ENCODE assay signal across 8 mouse cellular contexts in genomic region chr11:79686501-79687121, GRCm38 (mm10).
DNase-seq lines count a peak whose midpoint lies in the region; ATAC-seq lines count a peak whose summit lies in the region.

No protein-coding gene starts in this region.

- no peak overlapping the region for H3K27ac ChIP-seq in hindbrain, embryonic 16.5 days (ENCODE audit: low read depth, low read length)

- WGBS in hindbrain, embryonic 16.5 days: 66% methylated on average over 26 of the region's 26 CpGs

- H3K4me1 ChIP-seq in hindbrain, embryonic 16.5 days (ENCODE audit: control insufficient read depth, insufficient read depth, low read depth, low read length): no peaks in the 10 kb centered on the region; the same call in 1 of the 2 replicates

- H3K27me3 ChIP-seq in hindbrain, embryonic 16.5 days (replicated peaks; ENCODE audit: control insufficient read depth, insufficient read depth, low read length): no peaks in the 10 kb centered on the region

- peaks cover 14% of the 10 kb centered on the region; the same call in 1 of the 2 replicates for H3K36me3 ChIP-seq in hindbrain, embryonic 16.5 days (ENCODE audit: control insufficient read depth, insufficient read depth, low read length)

- H3K9me3 ChIP-seq in hindbrain, embryonic 16.5 days (ENCODE audit: control insufficient read depth, low read length): no peaks in the 10 kb centered on the region

- peak; percentile 78 for DNase-seq in Muller cell, postnatal 12 days (ENCODE audit: inconsistent ontology term)
- peak; percentile 86 for DNase-seq in cerebellum, adult 9-11 months
- peak; percentile 86 to 96 for DNase-seq in frontal cortex, postnatal 25 days (ENCODE audit: low spot score in 2 of 2)
- DNase-seq in layer of hippocampus, postnatal 36 days: peak; percentile 83 to 87
- DNase-seq in right cerebral cortex, adult 18-20 months: peak; percentile 86
- DNase-seq in urinary bladder, adult 2 months (ENCODE audit: low spot score): peak; percentile 83

- H3K9ac ChIP-seq in hindbrain, embryonic 16.5 days (ENCODE audit: low read depth, low read length): no peak overlapping the region; the same call in 1 of the 2 replicates

- no peak overlapping the region for H3K4me3 ChIP-seq in hindbrain, embryonic 16.5 days (ENCODE audit: low read length)

- H3K4me2 ChIP-seq in hindbrain, embryonic 16.5 days (ENCODE audit: low read length): no peak overlapping the region

- ATAC-seq in hindbrain, embryonic 16.5 days: peak; percentile 85
- peak; percentile 99 for ATAC-seq in megakaryocyte, adult 5-6 weeks (ENCODE audit: poor library complexity, severe bottlenecking)
